Mouse (Mus musculus) midbrain, embryonic 13.5 days (tissue): ENCODE data around the gene Pusl1. TPM values are rescaled to one million over a fixed set of nuclear protein-coding genes. Genes with fewer than 3 reads are reported as not detected.
A peak's percentile ranks its signal among the peaks of the same experiment; 100 is the strongest.

Source experiments
- ATAC-seq: fragments of 200-750 bp; cut with Nextera tagmentation; 2 replicates; pipeline ENCODE4 v1.8.0; 2017; ENCODE audit warnings: mild to moderate bottlenecking, moderate TSS enrichment, moderate library complexity
- H3K27ac ChIP-seq: fragments of 300-500 bp; sonication (generic); 2 replicates; pipeline ENCODE4 v1.5.1; 2015; ENCODE audit warnings: inconsistent platforms, mild to moderate bottlenecking, moderate library complexity
- H3K27me3 ChIP-seq: fragments of 300-500 bp; sonication (generic); 2 replicates; pipeline ENCODE4 v1.6.1; 2015; ENCODE audit warnings: mild to moderate bottlenecking, inconsistent platforms
- H3K36me3 ChIP-seq: fragments of 300-500 bp; sonication (generic); 2 replicates; pipeline ENCODE4 v1.6.1; 2015; ENCODE audit warnings: mild to moderate bottlenecking, inconsistent platforms
- H3K4me1 ChIP-seq: fragments of 300-500 bp; sonication (generic); replicated peaks from 2 replicates; pipeline ENCODE4 v1.6.1; 2015; ENCODE audit warnings: inconsistent platforms
- H3K4me2 ChIP-seq: fragments of 300-500 bp; sonication (generic); replicated peaks from 2 replicates; pipeline ENCODE4 v1.6.1; 2015; ENCODE audit warnings: moderate library complexity, mild to moderate bottlenecking, inconsistent platforms
- H3K4me3 ChIP-seq: fragments of 300-500 bp; sonication (generic); replicated peaks from 2 replicates; pipeline ENCODE4 v1.5.1; 2015; ENCODE audit warnings: mild to moderate bottlenecking, inconsistent platforms
- H3K9ac ChIP-seq: fragments of 300-500 bp; sonication (generic); replicated peaks from 2 replicates; pipeline ENCODE4 v1.6.1; 2015; ENCODE audit warnings: mild to moderate bottlenecking, inconsistent platforms
- H3K9me3 ChIP-seq: fragments of 300-500 bp; sonication (generic); 2 replicates; pipeline ENCODE4 v1.6.1; 2016; ENCODE audit warnings: mild to moderate bottlenecking, inconsistent platforms
- WGBS: fragments of 180-500 bp; shearing (Covaris S2); methylation state at CpG from one replicate; pipeline ENCODE4 v1.1.7; 2015; 5-methylcytosine and 5-hydroxymethylcytosine counted together
- polyA plus RNA-seq: library from polyadenylated mRNA; unstranded; fragments of >200 nt; fragmentation: Nextera tagmentation; extraction: Ambion mirVana; gene quantifications from 2 replicates; pipeline ENCODE4 v1.2.1, GENCODE M21; 2015

Gene Pusl1
- 52.5 and 52.6 TPM in 2 replicates for polyA plus RNA-seq

- no peaks in the 10 kb centered on the region for H3K9me3 ChIP-seq
- H3K27ac ChIP-seq: peak within 1 kb of the TSS; percentile 99
- peak within 1 kb of the TSS; percentile 99 for H3K4me2 ChIP-seq
- H3K4me3 ChIP-seq: peak within 1 kb of the TSS; percentile 97
- H3K9ac ChIP-seq: peak within 1 kb of the TSS; percentile 98
- peak; percentile 85 for ATAC-seq
- under 1% methylated on average over 52 of the region's 52 CpGs for WGBS
- peaks cover 43% of the 10 kb centered on the region for H3K36me3 ChIP-seq
- H3K4me1 ChIP-seq: peaks cover 49% of the 10 kb centered on the region
- no peaks in the 10 kb centered on the region for H3K27me3 ChIP-seq
These were observed at the start of gene Pusl1, which contains the start of gene Acap3 for GRCm38 (mm10) chr4:155891551-155892001. Pusl1 (minus strand) TSS chr4:155891781. Acap3 (plus strand) TSS chr4:155891822.

DNA sequence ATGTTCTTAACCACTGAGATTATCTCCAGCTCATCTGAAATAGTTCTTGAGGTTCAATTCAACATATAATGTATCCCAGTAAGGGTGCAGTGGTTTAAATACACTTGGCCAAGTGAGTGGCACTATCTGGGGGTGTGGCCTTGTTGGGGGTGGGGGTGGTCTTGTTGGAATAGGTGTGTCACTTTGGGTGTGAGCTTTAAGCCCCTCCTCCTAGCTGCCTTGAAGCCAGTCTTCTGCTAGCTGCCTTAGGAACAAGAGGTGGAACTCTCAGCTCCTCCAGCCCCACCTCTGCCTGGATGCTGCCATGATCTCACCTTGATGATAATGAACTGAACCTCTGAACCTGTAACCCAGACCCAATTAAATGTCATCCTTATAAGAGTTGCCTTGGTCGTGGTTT is 40.5 kb upstream of the Pusl1 start:
- ATAC-seq: no peak
- WGBS: 77% methylated on average over 1 of the region's 1 CpGs
- H3K27me3 ChIP-seq: no peaks in the 10 kb centered on the region
- no peaks in the 10 kb centered on the region for H3K36me3 ChIP-seq
- H3K4me3 ChIP-seq: no peak overlapping the region
- no peaks in the 10 kb centered on the region for H3K4me1 ChIP-seq
- no peak overlapping the region for H3K27ac ChIP-seq
- no peak overlapping the region for H3K9ac ChIP-seq
- H3K9me3 ChIP-seq: no peaks in the 10 kb centered on the region
- H3K4me2 ChIP-seq: no peak overlapping the region

DNA sequence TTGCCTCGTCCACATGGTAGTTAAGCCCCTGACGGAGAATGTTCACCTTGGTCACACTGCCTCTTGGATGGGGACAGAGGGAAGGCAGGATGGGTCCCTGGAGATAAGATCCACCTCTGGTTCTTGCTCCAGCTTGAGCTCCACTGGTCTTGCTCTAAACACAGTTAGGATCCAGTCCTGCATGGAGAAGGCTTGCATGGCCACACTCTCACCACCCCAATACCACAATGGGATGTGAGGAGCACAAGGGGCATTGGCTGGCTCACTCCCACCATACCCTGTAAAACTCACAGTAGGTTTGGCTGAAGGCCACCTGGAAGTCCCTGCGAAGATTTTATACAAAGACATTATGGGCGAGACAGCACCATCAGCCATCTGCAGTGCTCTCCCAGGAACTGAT is 17.2 kb upstream of the Pusl1 start:
- peaks cover 37% of the 10 kb centered on the region for H3K36me3 ChIP-seq
- no peak for ATAC-seq
- H3K4me3 ChIP-seq: no peak overlapping the region
- no peak overlapping the region for H3K4me2 ChIP-seq
- no peaks in the 10 kb centered on the region for H3K9me3 ChIP-seq
- H3K4me1 ChIP-seq: no peaks in the 10 kb centered on the region
- no peak overlapping the region for H3K9ac ChIP-seq
- 93% methylated on average over 4 of the region's 4 CpGs for WGBS
- H3K27me3 ChIP-seq: no peaks in the 10 kb centered on the region
- no peak overlapping the region for H3K27ac ChIP-seq

- H3K27me3 ChIP-seq: no peaks in the 10 kb centered on the region
- 83% methylated on average over 7 of the region's 7 CpGs for WGBS
- peaks cover 42% of the 10 kb centered on the region for H3K36me3 ChIP-seq
- no peak overlapping the region for H3K4me3 ChIP-seq
- H3K4me1 ChIP-seq: no peaks in the 10 kb centered on the region
- no peaks in the 10 kb centered on the region for H3K9me3 ChIP-seq
- ATAC-seq: no peak
- no peak overlapping the region for H3K4me2 ChIP-seq
- no peak overlapping the region for H3K9ac ChIP-seq
- H3K27ac ChIP-seq: no peak overlapping the region
These were observed 16.7 kb upstream of the Pusl1 start for GRCm38 (mm10) chr4:155908281-155908680.

- H3K36me3 ChIP-seq: peaks cover 55% of the 10 kb centered on the region
- no peak overlapping the region for H3K4me2 ChIP-seq
- WGBS: 90% methylated on average over 11 of the region's 11 CpGs
- no peak overlapping the region for H3K9ac ChIP-seq
- no peak overlapping the region for H3K27ac ChIP-seq
- H3K4me1 ChIP-seq: no peaks in the 10 kb centered on the region
- no peaks in the 10 kb centered on the region for H3K9me3 ChIP-seq
- H3K27me3 ChIP-seq: no peaks in the 10 kb centered on the region
- no peak for ATAC-seq
- H3K4me3 ChIP-seq: no peak overlapping the region
These were observed 15.4 kb upstream of the Pusl1 start for GRCm38 (mm10) chr4:155907003-155907402.

- no peaks in the 10 kb centered on the region for H3K27me3 ChIP-seq
- H3K9me3 ChIP-seq: no peaks in the 10 kb centered on the region
- H3K4me3 ChIP-seq: no peak overlapping the region
- H3K9ac ChIP-seq: no peak overlapping the region
- H3K27ac ChIP-seq: no peak overlapping the region
- no peak overlapping the region for H3K4me2 ChIP-seq
- WGBS: 90% methylated on average over 9 of the region's 9 CpGs
- no peak for ATAC-seq
- H3K36me3 ChIP-seq: peaks cover 64% of the 10 kb centered on the region
- no peaks in the 10 kb centered on the region for H3K4me1 ChIP-seq
These were observed 14.5 kb upstream of the Pusl1 start for GRCm38 (mm10) chr4:155906125-155906524.

- 84% methylated on average over 13 of the region's 13 CpGs for WGBS
- Histone ChIP-seq H3K27me3 (no peaks in the 10 kb centered on the region), H3K9me3 (no peaks in the 10 kb centered on the region), H3K9ac (no peak overlapping the region), H3K4me3 (no peak overlapping the region), H3K4me2 (no peak overlapping the region), H3K36me3 (peaks cover 68% of the 10 kb centered on the region), H3K4me1 (no peaks in the 10 kb centered on the region), H3K27ac (no peak overlapping the region)
- no peak for ATAC-seq
These were observed 14.1 kb upstream of the Pusl1 start for GRCm38 (mm10) chr4:155905634-155906033.

GRCm38 (mm10) chr4:155904318-155905102 is 12.9 kb upstream of the Pusl1 start:
- 93% methylated on average over 13 of the region's 13 CpGs for WGBS
- Histone ChIP-seq H3K27me3 (no peaks in the 10 kb centered on the region), H3K36me3 (peaks cover 80% of the 10 kb centered on the region), H3K9me3 (no peaks in the 10 kb centered on the region), H3K27ac (no peak overlapping the region), H3K4me2 (no peak overlapping the region), H3K4me1 (no peaks in the 10 kb centered on the region), H3K9ac (no peak overlapping the region; the same call in 1 of the 2 replicates), H3K4me3 (no peak overlapping the region)
- ATAC-seq: no peak

DNA sequence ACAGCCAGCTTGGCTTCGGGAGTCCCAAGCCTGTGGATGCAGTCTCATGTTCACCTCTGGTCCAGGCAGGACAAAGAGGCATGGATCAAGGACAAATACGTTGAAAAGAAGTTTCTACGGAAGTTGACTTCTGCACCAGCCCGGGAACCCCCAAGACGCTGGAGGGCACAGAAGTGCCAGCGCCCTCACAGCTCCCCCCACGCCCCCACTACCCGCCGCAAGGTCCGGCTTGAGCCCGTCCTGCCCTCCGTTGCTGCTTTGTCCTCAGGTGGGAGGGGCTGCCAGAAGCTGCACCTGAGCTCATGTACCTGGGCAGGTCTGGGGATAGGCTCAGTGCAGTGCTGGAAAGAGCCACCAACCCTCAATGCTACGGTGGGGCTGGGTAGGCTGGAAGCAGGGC is 11.7 kb upstream of the Pusl1 start:
- Histone ChIP-seq H3K4me3 (no peak overlapping the region), H3K9me3 (no peaks in the 10 kb centered on the region), H3K36me3 (peaks cover 92% of the 10 kb centered on the region), H3K27me3 (no peaks in the 10 kb centered on the region), H3K27ac (no peak overlapping the region), H3K4me1 (no peaks in the 10 kb centered on the region), H3K4me2 (no peak overlapping the region), H3K9ac (no peak overlapping the region)
- WGBS: 91% methylated on average over 13 of the region's 13 CpGs
- no peak for ATAC-seq

GRCm38 (mm10) chr4:155901205-155901604 is 9.6 kb upstream of the Pusl1 start:
- Histone ChIP-seq H3K4me3 (no peak overlapping the region), H3K9ac (no peak overlapping the region), H3K27me3 (no peaks in the 10 kb centered on the region), H3K9me3 (no peaks in the 10 kb centered on the region), H3K4me2 (no peak overlapping the region), H3K36me3 (peaks cover 94% of the 10 kb centered on the region), H3K27ac (no peak overlapping the region), H3K4me1 (no peaks in the 10 kb centered on the region)
- 86% methylated on average over 3 of the region's 3 CpGs for WGBS
- ATAC-seq: no peak

- Histone ChIP-seq H3K4me2 (no peak overlapping the region), H3K9ac (no peak overlapping the region), H3K9me3 (no peaks in the 10 kb centered on the region), H3K36me3 (peaks cover 79% of the 10 kb centered on the region), H3K4me3 (no peak overlapping the region), H3K27me3 (no peaks in the 10 kb centered on the region), H3K27ac (no peak overlapping the region), H3K4me1 (peaks cover 17% of the 10 kb centered on the region)
- no peak for ATAC-seq
- WGBS: 98% methylated on average over 7 of the region's 7 CpGs
These were observed 7.8 kb upstream of the Pusl1 start for GRCm38 (mm10) chr4:155899355-155899754.

- Histone ChIP-seq H3K9ac (no peak overlapping the region), H3K4me2 (no peak overlapping the region), H3K27me3 (no peaks in the 10 kb centered on the region), H3K9me3 (no peaks in the 10 kb centered on the region), H3K36me3 (peaks cover 68% of the 10 kb centered on the region), H3K4me1 (peaks cover 28% of the 10 kb centered on the region), H3K27ac (no peak overlapping the region), H3K4me3 (no peak overlapping the region)
- no peak for ATAC-seq
- WGBS: 96% methylated on average over 2 of the region's 2 CpGs
These were observed 6.7 kb upstream of the Pusl1 start for GRCm38 (mm10) chr4:155898318-155898717.
